ENCODE assay signal across 35 mouse cellular contexts in the genomic region with DNA sequence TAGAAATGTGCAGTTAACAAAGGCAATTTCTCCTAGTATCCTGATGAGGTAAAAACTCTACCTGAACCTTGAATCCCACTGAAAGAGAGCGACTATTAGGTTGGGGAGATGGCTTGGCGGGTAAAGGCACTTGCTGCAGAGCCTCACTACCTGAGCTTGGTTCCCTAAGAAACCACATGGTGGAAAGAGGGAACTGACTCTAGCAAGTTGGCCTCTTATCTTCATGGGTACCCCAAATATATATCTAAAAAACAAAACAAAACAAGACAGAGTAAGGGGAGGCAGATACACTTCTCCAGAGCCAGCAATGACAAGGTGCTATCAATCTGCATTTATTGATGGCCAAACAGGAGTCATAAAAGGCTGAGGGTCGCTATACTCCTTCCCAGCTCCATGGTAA. TPM values are rescaled to one million over a fixed set of nuclear protein-coding genes. Genes with fewer than 3 reads are reported as not detected.
"Had no signal": no experiment of that assay in that cellular context is flagged by ENCODE, and none has a peak within 500 bp of the region (broad histone marks: within the 10 kb centered on the region; RNA-seq: fewer than 3 reads in every experiment).

No protein-coding gene starts in this region.

- H3K9me3 ChIP-seq: hindbrain, embryonic 13.5 days; hindbrain, embryonic 15.5 days; kidney, embryonic 15.5 days; limb, embryonic 13.5 days; limb, embryonic 15.5 days; liver, embryonic 12.5 days had no signal

- H3K27me3 ChIP-seq: hindbrain, embryonic 13.5 days; hindbrain, embryonic 15.5 days; kidney, embryonic 15.5 days; limb, embryonic 13.5 days; limb, embryonic 15.5 days; liver, embryonic 12.5 days had no signal

- H3K36me3 ChIP-seq: heart, embryonic 12.5 days; hindbrain, embryonic 13.5 days; hindbrain, embryonic 15.5 days; kidney, embryonic 15.5 days; limb, embryonic 13.5 days; limb, embryonic 15.5 days; liver, embryonic 12.5 days had no signal

- H3K4me3 ChIP-seq: heart, adult 2 months; heart, embryonic 12.5 days; hindbrain, embryonic 13.5 days; hindbrain, embryonic 15.5 days; kidney, embryonic 15.5 days; limb, embryonic 13.5 days; limb, embryonic 15.5 days; liver, embryonic 12.5 days had no signal

- H3K27ac ChIP-seq: heart, adult 2 months; hindbrain, embryonic 13.5 days; hindbrain, embryonic 15.5 days; hindbrain, postnatal 0 days; kidney, embryonic 15.5 days; kidney, postnatal 0 days; limb, embryonic 13.5 days; limb, embryonic 15.5 days; liver, embryonic 12.5 days; liver, embryonic 14.5 days had no signal

- DNase-seq: gastrocnemius, postnatal 14 days; gastrocnemius, postnatal 36 days; heart, adult 2 months; heart, postnatal 10 days; heart, postnatal 36 days; kidney, adult 11 months; kidney, adult 2 months; kidney, adult 9 months; kidney, postnatal 14 days; kidney, postnatal 36 days; layer of hippocampus, postnatal 36 days; left cerebral cortex, postnatal 4 days; lung, adult 18-20 months had no signal

- H3K9ac ChIP-seq: heart, embryonic 12.5 days; hindbrain, embryonic 13.5 days; hindbrain, embryonic 15.5 days; kidney, embryonic 15.5 days; limb, embryonic 13.5 days; limb, embryonic 15.5 days; liver, embryonic 12.5 days; liver, embryonic 14.5 days had no signal

- H3K4me1 ChIP-seq: heart, embryonic 12.5 days; hindbrain, embryonic 13.5 days; hindbrain, embryonic 15.5 days; kidney, embryonic 15.5 days; limb, embryonic 13.5 days; limb, embryonic 15.5 days; liver, embryonic 12.5 days had no signal

RNA-seq across cellular contexts. Expression of gene Pkd2l1, which starts 8.3 kb away (rescaled TPM):
- total RNA-seq: gastrocnemius, adult 18-20 months; gastrocnemius, adult 8-10 months; gastrocnemius, postnatal 14 days; gastrocnemius, postnatal 36 days; heart, adult 2 months; heart, postnatal 10 days; heart, postnatal 36 days; hematopoietic stem cell, adult 5-6 weeks; layer of hippocampus, postnatal 14 days; left cerebral cortex, postnatal 10 days; left cerebral cortex, postnatal 4 days; liver, adult 2 months had no signal
- polyA plus RNA-seq: heart, adult 2 months; heart, embryonic 12.5 days; heart, embryonic 14.5 days; heart, embryonic 16.5 days; intestine, embryonic 16.5 days; limb, embryonic 11.5 days; limb, embryonic 13.5 days; limb, embryonic 15.5 days; liver, adult 2 months; liver, embryonic 12.5 days; liver, embryonic 14.5 days; liver, embryonic 16.5 days had no signal

RNA-seq across cellular contexts. Expression of gene Scd3, which starts 19.1 kb away (rescaled TPM):
- total RNA-seq: gastrocnemius, adult 18-20 months; gastrocnemius, adult 8-10 months; gastrocnemius, postnatal 14 days; gastrocnemius, postnatal 36 days; heart, postnatal 36 days; liver, adult 2 months had no signal
- polyA plus RNA-seq: heart, embryonic 12.5 days; large intestine, adult 2 months; limb, embryonic 13.5 days; liver, embryonic 12.5 days; liver, embryonic 14.5 days; liver, embryonic 16.5 days had no signal
